Mouse (Mus musculus) midbrain, embryonic 12.5 days (tissue): Measurements from ENCODE around the gene Bcl2l1. TPM values are rescaled to one million over a fixed set of nuclear protein-coding genes. Genes with fewer than 3 reads are reported as not detected.
A peak's percentile ranks its signal among the peaks of the same experiment; 100 is the strongest.

Experiments
- ATAC-seq: fragments of 200-750 bp; cut with Nextera tagmentation; 2 replicates; pipeline ENCODE4 v1.8.0; 2017; ENCODE audit warnings: low read depth, moderate TSS enrichment, moderate library complexity; ENCODE audit not compliant: low FRiP score
- H3K27ac ChIP-seq: fragments of 300-500 bp; sonication (generic); replicated peaks from 2 replicates; pipeline ENCODE4 v1.5.1; 2016; ENCODE audit warnings: mild to moderate bottlenecking
- H3K27me3 ChIP-seq: fragments of 300-500 bp; sonication (generic); 2 replicates; pipeline ENCODE4 v1.6.1; 2016; ENCODE audit warnings: mild to moderate bottlenecking
- H3K36me3 ChIP-seq: fragments of 300-500 bp; sonication (generic); 2 replicates; pipeline ENCODE4 v1.6.1; 2016
- H3K4me1 ChIP-seq: fragments of 300-500 bp; sonication (generic); 2 replicates; pipeline ENCODE4 v1.6.1; 2016
- H3K4me2 ChIP-seq: fragments of 300-500 bp; sonication (generic); replicated peaks from 2 replicates; pipeline ENCODE4 v1.6.1; 2016; ENCODE audit warnings: mild to moderate bottlenecking, moderate library complexity
- H3K4me3 ChIP-seq: fragments of 300-500 bp; sonication (generic); 2 replicates; pipeline ENCODE4 v1.5.1; 2016; ENCODE audit warnings: mild to moderate bottlenecking
- H3K9ac ChIP-seq: fragments of 300-500 bp; sonication (generic); replicated peaks from 2 replicates; pipeline ENCODE4 v1.6.1; 2016; ENCODE audit warnings: mild to moderate bottlenecking, moderate library complexity
- H3K9me3 ChIP-seq: fragments of 300-500 bp; sonication (generic); 2 replicates; pipeline ENCODE4 v1.6.1; 2016; ENCODE audit warnings: mild to moderate bottlenecking
- WGBS: fragments of 180-500 bp; shearing (Covaris S2); methylation state at CpG from one replicate; pipeline ENCODE4 v1.1.7; 2016; 5-methylcytosine and 5-hydroxymethylcytosine counted together
- polyA plus RNA-seq: library from polyadenylated mRNA; unstranded; fragments of >200 nt; fragmentation: Nextera tagmentation; extraction: Ambion mirVana; gene quantifications from 2 replicates; pipeline ENCODE4 v1.2.1, GENCODE M21; 2016

Bcl2l1 gene
- polyA plus RNA-seq, 1 experiment from 2014 or later: 156 TPM

DNA sequence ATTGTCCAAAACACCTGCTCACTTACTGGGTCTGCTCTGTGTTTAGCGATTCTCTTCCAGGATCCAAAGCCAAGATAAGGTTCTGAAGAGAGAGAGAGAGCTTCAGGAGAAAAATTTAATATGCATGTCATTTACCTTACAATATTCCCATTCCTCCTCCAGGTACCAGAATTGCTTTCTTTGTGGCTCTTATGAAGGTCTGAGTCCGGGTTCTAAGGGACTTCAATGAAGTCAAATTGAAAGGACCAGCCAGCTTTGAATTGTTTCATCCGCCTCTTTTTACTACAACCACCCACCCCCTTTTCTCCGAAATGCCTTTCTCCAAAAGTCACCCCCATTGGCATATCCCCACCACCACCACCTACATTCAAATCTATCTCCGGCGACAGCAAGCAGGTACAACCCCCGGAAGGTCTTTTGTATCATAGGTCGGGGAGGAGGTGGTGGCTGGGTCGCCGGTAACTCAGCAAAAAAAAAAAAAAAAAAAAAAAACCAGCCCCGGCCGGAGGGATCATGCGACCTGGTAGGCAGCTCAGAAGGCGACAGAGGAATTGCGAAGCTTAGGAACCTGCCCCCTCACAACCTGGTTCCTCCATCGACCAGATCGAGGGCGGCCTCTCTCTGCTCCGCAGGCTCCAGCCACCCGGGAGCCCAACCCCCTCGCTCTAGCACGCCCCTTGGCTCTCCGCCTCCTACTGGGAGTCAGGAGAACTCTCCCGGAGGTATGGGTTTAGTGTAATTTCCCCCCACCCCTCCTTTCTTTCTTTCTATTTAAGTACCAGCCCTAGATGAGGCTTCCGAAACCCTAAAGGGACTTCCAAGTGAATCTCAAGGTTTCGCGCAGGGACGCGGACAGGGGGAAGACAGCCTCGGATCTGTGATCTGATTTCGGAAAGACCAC lies 1.3 kb downstream of the Bcl2l1 start:
- ATAC-seq: peak; percentile 80
- Histone ChIP-seq H3K4me2 (peak overlapping the region; percentile 61), H3K4me3 (peak overlapping the region; percentile 76), H3K36me3 (0 out of 2 replicates have a peak, but pooled peaks cover 6% of the 10 kb centered on the region), H3K9ac (peak overlapping the region; percentile 85), H3K4me1 (peaks cover 43% of the 10 kb centered on the region), H3K27me3 (no peaks in the 10 kb centered on the region), H3K9me3 (no peaks in the 10 kb centered on the region), H3K27ac (peak overlapping the region; percentile 98)
- under 1% methylated on average over 31 of the region's 31 CpGs for WGBS

DNA sequence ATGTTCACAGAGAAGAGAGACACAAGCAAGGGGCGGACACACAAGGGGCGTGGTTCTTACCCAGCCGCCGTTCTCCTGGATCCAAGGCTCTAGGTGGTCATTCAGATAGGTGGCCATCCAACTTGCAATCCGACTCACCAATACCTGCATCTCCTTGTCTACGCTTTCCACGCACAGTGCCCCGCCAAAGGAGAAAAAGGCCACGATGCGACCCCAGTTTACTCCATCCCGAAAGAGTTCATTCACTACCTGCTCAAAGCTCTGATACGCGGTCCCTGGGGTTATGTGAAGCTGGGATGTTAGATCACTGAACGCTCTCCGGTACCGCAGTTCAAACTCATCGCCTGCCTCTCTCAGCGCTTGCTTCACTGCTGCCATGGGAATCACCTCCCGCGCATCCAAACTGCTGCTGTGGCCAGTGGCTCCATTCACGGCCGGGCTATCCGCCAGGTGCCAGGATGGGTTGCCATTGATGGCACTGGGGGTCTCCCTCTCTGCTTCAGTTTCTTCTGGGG lies 2.1 kb downstream of the Bcl2l1 start:
- Histone ChIP-seq H3K9ac (peak overlapping the region; percentile 85), H3K9me3 (no peaks in the 10 kb centered on the region), H3K36me3 (0 out of 2 replicates have a peak, but pooled peaks cover 7% of the 10 kb centered on the region), H3K4me3 (peak overlapping the region; percentile 76), H3K27me3 (no peaks in the 10 kb centered on the region), H3K4me1 (peaks cover 48% of the 10 kb centered on the region), H3K4me2 (peak overlapping the region; percentile 61), H3K27ac (peak overlapping the region; percentile 98; the same call in 1 of the 2 replicates)
- no peak for ATAC-seq
- WGBS: 81% methylated on average over 23 of the region's 23 CpGs

DNA sequence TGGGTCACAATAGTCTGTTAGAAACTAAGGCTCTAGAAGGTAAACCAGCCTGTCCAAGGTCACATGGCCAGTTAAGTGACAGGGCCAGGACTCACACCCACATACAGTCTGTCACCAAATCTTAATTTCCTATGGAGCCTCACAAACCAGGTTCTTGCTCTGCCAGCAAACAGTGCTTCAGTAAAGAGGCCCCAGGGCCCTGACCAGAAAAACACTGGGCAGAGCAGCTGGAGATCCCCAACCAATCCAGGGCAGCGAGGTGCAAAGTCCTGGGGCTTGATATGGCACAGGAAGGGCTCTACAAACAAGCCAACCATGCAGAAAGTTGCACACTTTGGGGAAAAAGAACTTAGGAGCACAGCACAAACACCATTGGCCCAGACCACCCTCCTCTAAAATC lies 3.0 kb downstream of the Bcl2l1 start:
- WGBS: 74% methylated on average over 1 of the region's 1 CpGs
- peaks cover 48% of the 10 kb centered on the region for H3K4me1 ChIP-seq
- no peaks in the 10 kb centered on the region for H3K9me3 ChIP-seq
- ATAC-seq: no peak
- peak overlapping the region; percentile 85 for H3K9ac ChIP-seq
- H3K4me2 ChIP-seq: peak overlapping the region; percentile 61
- 0 out of 2 replicates have a peak overlapping the region, but pooled peaks have one; percentile 4 for H3K27ac ChIP-seq
- H3K27me3 ChIP-seq: no peaks in the 10 kb centered on the region
- H3K36me3 ChIP-seq: 0 out of 2 replicates have a peak, but pooled peaks cover 7% of the 10 kb centered on the region
- peak overlapping the region; percentile 76 for H3K4me3 ChIP-seq

DNA sequence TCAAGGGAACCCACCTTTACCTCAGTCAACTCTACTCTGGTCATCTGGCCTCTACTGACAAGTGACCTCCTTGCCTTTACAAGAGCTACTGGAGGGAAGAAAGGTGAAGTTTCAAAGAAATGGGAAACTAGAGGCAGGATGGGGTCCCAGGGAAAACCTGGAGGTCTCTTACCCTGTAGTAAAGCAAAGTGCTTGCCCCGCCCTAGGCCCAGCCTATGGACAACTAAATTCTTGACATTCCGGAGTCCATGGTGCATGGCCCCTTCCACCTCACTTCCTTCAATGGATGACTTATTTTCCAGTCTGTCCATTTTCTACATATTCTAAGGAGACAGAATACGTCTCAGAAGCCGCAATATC lies 3.5 kb downstream of the Bcl2l1 start:
- WGBS: 78% methylated on average over 4 of the region's 4 CpGs
- H3K9ac ChIP-seq: peak overlapping the region; percentile 85; the same call in 1 of the 2 replicates

DNA sequence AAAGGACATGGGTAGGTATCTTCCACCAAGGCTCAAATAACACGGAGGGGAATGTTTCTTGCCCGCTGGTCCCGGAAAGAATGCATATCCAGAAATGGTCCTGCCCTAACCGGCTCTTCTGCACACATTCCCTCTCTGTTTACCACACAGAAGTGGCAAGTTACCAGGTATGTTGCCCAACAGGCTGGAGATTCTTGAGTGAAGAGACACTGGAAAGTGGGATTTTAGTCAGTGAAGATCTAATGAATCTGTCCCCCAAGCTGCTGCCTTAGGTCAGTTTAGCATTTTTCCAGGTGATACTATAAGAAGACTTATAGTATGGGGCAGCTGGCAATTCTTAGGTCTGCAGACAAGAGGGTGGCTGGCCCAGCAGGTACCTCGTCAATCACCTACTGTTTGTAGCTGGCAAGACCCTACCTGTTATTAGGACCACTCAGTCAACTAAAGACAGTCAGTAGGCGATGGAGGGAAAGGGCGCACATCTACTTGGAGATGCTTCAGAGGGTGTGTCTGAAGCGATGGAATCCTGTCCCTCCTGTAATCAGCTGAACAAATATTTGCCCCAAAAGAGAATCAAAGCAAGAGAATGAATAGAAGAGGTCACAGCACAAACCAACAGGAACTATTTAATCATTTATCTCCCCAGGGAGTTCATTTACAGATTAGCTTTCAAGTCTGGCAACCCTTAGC lies 4.1 kb downstream of the Bcl2l1 start:
- WGBS: 82% methylated on average over 8 of the region's 8 CpGs
- Histone ChIP-seq H3K4me1 (peaks cover 48% of the 10 kb centered on the region), H3K36me3 (0 out of 2 replicates have a peak, but pooled peaks cover 7% of the 10 kb centered on the region), H3K4me3 (peak overlapping the region; percentile 76), H3K9ac (no peak overlapping the region; the same call in 1 of the 2 replicates), H3K27ac (no peak overlapping the region), H3K4me2 (peak overlapping the region; percentile 61), H3K9me3 (no peaks in the 10 kb centered on the region), H3K27me3 (no peaks in the 10 kb centered on the region)
- no peak for ATAC-seq

More for the DNA sequence above, 3.5 kb downstream of the Bcl2l1 start:
- H3K4me2 ChIP-seq: peak overlapping the region; percentile 61
- no peaks in the 10 kb centered on the region for H3K27me3 ChIP-seq
- peak overlapping the region; percentile 76 for H3K4me3 ChIP-seq
- ATAC-seq: no peak
- no peaks in the 10 kb centered on the region for H3K9me3 ChIP-seq
- H3K27ac ChIP-seq: no peak overlapping the region
- H3K36me3 ChIP-seq: 0 out of 2 replicates have a peak, but pooled peaks cover 7% of the 10 kb centered on the region
- H3K4me1 ChIP-seq: peaks cover 48% of the 10 kb centered on the region

DNA sequence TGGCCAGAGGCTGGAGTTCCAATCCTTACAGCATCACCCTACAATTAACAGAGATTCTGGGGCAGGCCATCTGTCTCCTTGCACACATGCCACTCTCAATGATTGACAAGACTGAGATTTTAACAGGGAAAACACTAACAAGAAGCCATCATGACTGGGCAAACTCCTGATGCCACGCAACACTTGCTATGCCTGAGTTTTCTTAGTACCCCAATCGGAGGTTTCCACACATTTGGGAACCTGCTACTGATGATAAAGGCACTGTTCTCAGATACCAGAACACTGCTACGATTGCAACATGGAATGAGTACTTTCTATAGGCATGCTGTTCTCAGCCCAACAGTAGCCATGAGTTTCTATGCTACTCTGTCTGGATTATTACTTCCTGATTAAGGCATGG lies 5.0 kb downstream of the Bcl2l1 start:
- H3K36me3 ChIP-seq: peaks cover 12% of the 10 kb centered on the region; the same call in 1 of the 2 replicates
- 0 out of 2 replicates have a peak overlapping the region, but pooled peaks have one; percentile 15 for H3K9ac ChIP-seq
- 94% methylated on average over 3 of the region's 3 CpGs for WGBS
- peak overlapping the region; percentile 61 for H3K4me2 ChIP-seq
- no peaks in the 10 kb centered on the region for H3K9me3 ChIP-seq
- no peak overlapping the region for H3K27ac ChIP-seq
- peak overlapping the region; percentile 4; the same call in 1 of the 2 replicates for H3K4me3 ChIP-seq
- H3K4me1 ChIP-seq: peaks cover 52% of the 10 kb centered on the region
- H3K27me3 ChIP-seq: no peaks in the 10 kb centered on the region
- no peak for ATAC-seq

DNA sequence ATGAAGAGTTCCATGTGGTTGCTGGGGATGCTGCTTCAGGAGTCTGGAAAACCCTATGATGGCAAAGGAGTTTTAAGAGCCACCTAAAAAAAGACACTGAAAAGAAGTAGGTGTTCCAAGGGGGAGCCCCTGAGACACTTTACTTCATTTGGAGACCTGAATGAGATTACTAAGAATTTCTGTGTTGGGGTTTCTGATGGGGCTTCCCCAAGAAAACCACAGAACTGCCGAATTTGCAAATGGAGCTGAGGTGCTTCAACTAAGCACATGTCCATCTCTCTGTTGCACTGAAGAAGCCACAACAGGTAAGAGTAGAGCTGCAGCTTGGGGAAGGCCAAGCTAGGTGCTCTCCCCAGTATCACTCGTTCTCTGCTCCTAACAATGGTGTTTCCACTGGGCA lies 5.8 kb downstream of the Bcl2l1 start:
- peaks cover 16% of the 10 kb centered on the region; the same call in 1 of the 2 replicates for H3K36me3 ChIP-seq
- peaks cover 60% of the 10 kb centered on the region for H3K4me1 ChIP-seq
- H3K4me2 ChIP-seq: peak overlapping the region; percentile 15; the same call in 1 of the 2 replicates
- no peak for ATAC-seq
- WGBS: 87% methylated on average over 2 of the region's 2 CpGs
- H3K27ac ChIP-seq: no peak overlapping the region
- H3K4me3 ChIP-seq: no peak overlapping the region
- no peak overlapping the region for H3K9ac ChIP-seq
- no peaks in the 10 kb centered on the region for H3K9me3 ChIP-seq
- H3K27me3 ChIP-seq: no peaks in the 10 kb centered on the region

DNA sequence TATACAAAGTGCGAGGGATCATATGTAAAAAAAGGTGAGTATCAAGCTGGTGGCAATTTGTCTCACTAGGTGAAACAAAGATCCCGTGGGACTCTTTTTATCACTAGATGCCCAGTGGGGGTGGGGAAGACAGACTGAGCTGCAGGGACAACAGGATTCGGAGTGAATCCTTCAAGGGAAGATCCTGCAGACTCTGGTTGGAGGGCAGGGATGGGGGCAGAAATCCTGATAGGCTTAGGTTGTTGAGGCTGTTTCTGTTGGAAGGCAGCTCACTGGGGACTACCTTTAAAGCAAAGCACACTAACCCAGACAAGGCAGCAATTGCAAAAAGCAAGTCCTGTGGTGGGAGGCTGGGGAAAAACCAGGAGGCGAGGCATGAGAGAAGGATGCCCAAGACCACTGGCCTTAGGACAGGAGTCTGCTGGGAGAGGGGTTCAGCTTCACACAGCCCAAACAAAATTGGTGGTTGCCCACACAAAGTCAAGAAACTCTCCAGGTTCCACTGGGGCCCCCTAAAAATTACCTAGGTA lies 6.3 kb downstream of the Bcl2l1 start:
- no peak overlapping the region for H3K27ac ChIP-seq
- H3K27me3 ChIP-seq: no peaks in the 10 kb centered on the region
- no peak overlapping the region for H3K4me3 ChIP-seq
- H3K4me2 ChIP-seq: peak overlapping the region; percentile 15; the same call in 1 of the 2 replicates
- H3K9me3 ChIP-seq: no peaks in the 10 kb centered on the region
- WGBS: 82% methylated on average over 4 of the region's 4 CpGs
- H3K9ac ChIP-seq: no peak overlapping the region
- peaks cover 20% of the 10 kb centered on the region; the same call in 1 of the 2 replicates for H3K36me3 ChIP-seq
- peaks cover 65% of the 10 kb centered on the region for H3K4me1 ChIP-seq
- ATAC-seq: no peak

DNA sequence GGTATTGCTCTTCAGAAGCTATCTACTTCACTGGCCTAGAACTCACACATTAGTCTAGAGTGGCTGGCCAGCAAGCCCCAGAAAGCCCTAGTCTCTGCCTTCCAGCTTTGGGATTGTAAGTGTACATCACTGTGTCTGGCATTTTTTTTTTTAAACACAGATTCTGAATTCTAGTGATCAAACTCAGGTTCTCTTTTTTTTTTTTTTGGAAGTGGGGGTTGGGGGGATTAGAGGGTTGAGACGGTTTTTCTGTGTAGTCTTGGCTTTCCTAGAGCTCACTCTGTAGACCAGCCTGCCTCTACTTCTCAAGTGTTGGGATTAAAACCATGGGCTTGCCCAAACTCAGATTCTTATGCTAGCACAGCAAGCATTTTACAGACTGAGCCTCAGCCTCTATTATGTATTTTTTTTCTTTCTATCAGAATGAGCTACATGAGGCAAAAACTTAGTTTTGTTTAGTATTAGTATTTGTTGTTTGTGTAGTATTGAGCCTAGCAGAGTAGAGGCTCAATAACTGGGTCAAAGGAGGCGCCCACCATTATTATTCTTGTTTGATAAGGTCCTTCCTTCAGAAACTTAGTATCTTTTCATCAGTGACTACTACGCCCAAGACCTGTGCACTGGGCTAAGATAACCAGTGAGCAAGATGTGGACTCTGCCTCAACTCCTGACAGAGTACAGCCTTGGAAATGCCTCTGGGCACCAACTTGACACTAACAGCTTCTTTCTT lies 6.9 kb downstream of the Bcl2l1 start:
- Histone ChIP-seq H3K9me3 (no peaks in the 10 kb centered on the region), H3K27me3 (no peaks in the 10 kb centered on the region), H3K27ac (no peak overlapping the region), H3K4me2 (no peak overlapping the region), H3K4me3 (no peak overlapping the region), H3K9ac (no peak overlapping the region), H3K36me3 (peaks cover 27% of the 10 kb centered on the region), H3K4me1 (peaks cover 70% of the 10 kb centered on the region)
- WGBS: 77% methylated on average over 3 of the region's 3 CpGs
- no peak for ATAC-seq

DNA sequence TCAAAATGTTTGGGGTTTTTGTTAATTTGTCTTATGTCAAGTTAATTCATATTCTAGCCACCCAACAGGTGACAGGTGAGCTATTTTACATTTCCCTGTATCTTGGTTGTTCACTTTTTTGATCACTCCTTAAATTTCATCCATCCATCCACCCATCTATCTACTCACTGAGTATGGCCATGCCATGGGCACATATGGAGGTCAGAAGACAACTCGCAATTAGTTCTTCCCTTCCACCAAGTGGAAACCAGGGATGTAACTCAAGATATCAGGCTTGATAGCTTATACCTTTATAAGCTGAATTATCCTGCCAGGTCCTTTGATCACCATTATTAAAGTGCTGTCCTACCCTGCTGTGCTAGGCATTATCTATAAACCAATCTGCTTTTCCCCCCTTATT lies 7.8 kb downstream of the Bcl2l1 start:
- Histone ChIP-seq H3K9ac (no peak overlapping the region), H3K4me1 (peaks cover 62% of the 10 kb centered on the region), H3K9me3 (no peaks in the 10 kb centered on the region), H3K4me3 (no peak overlapping the region), H3K27me3 (no peaks in the 10 kb centered on the region), H3K36me3 (peaks cover 34% of the 10 kb centered on the region), H3K4me2 (no peak overlapping the region), H3K27ac (no peak overlapping the region)
- WGBS: 90% methylated on average over 1 of the region's 1 CpGs
- ATAC-seq: no peak

DNA sequence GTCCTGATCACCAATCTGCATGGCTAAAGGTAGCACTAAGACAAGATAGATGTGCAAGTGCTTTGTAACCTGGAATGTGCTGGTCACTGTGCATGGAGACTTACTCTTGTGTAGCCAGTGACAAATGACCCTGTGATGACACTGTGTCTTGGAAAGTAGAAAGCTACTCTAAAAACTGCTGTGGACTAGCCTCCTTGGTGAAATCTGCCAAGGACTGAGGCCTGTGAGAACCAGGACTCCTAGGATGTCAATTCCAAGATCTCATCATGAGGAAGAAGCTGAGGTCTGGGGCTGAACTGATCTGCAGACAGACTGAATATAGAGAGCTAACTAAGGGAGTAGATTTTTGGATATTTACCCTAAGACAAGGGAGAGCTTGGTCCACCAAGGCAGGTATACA lies 10.0 kb downstream of the Bcl2l1 start:
- Histone ChIP-seq H3K4me1 (peaks cover 54% of the 10 kb centered on the region), H3K4me3 (no peak overlapping the region), H3K9ac (no peak overlapping the region), H3K27ac (0 out of 2 replicates have a peak overlapping the region, but pooled peaks have one; percentile 46), H3K4me2 (no peak overlapping the region), H3K36me3 (peaks cover 41% of the 10 kb centered on the region), H3K9me3 (no peaks in the 10 kb centered on the region), H3K27me3 (no peaks in the 10 kb centered on the region)
- no peak for ATAC-seq
